Comparison of ENCODE assay signal across 14 mouse cellular contexts in the genomic region with DNA sequence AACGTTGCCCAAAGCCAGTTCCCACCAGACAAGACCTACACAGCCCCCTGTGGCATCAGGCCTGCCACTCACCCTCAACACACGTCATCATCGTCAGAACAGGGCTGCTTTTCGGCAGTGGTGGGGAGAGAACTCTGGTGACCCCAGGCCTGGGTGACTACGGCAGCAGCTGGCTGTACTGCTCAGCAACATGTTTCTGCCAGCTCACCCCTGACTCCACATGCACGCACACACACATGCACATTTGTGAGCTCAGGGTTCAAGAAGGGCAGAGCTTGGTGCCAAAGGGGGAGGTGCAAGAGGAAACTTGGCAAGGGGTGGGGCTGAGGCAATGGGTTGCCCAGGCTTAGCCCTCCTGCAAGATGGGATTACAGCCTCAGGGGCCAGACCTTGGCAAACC. TPM values are rescaled to one million over a fixed set of nuclear protein-coding genes. Genes with fewer than 3 reads are reported as not detected.
A peak's percentile ranks its signal among the peaks of the same experiment; 100 is the strongest.
DNase-seq lines count a peak whose midpoint lies in the region; ATAC-seq and TF ChIP-seq lines count a peak whose summit lies in the region.
"Had no signal": no experiment of that assay in that cellular context is flagged by ENCODE, and none has a peak within 500 bp of the region (broad histone marks: within the 10 kb centered on the region; RNA-seq: fewer than 3 reads in every experiment).

No protein-coding gene starts in this region.

- no peaks in the 10 kb centered on the region for H3K36me3 ChIP-seq in heart, embryonic 16.5 days (ENCODE audit: control insufficient read depth, insufficient read depth)
- no peaks in the 10 kb centered on the region for H3K36me3 ChIP-seq in heart, adult 2 months (ENCODE audit: control insufficient read depth, insufficient read depth, low read length)
- H3K36me3 ChIP-seq in forebrain, embryonic 13.5 days (ENCODE audit: poor library complexity, severe bottlenecking): no peaks in the 10 kb centered on the region
- H3K36me3 ChIP-seq: forebrain, embryonic 15.5 days; G1E; midbrain, embryonic 12.5 days; stomach, embryonic 15.5 days had no signal

- ATAC-seq in heart, embryonic 16.5 days (replicated peaks; ENCODE audit: extremely low read depth, insufficient read depth, low FRiP score): 0 out of 2 replicates have a peak, but pooled peaks have one; percentile 21
- no peak for ATAC-seq in forebrain, embryonic 13.5 days
- ATAC-seq: forebrain, embryonic 15.5 days had no signal

- no peak for DNase-seq in heart, adult 2 months
- peak; percentile 30 for DNase-seq in retina, postnatal 1 day
- DNase-seq in retina, embryonic 14.5 days (ENCODE audit: low spot score): no peak
- peak; percentile 21 for DNase-seq in induced T-regulatory cell, adult 2 months (ENCODE audit: low read depth)
- DNase-seq in thymus, postnatal 25 days: peak; percentile 17
- no peak for DNase-seq in urinary bladder, postnatal 25 days (ENCODE audit: low spot score)
- DNase-seq: heart, postnatal 36 days; layer of hippocampus, postnatal 36 days had no signal

- H3K4me3 ChIP-seq in heart, embryonic 16.5 days (ENCODE audit: low read length): no peak overlapping the region
- no peak overlapping the region for H3K4me3 ChIP-seq in heart, adult 2 months
- H3K4me3 ChIP-seq in forebrain, embryonic 13.5 days: no peak overlapping the region
- H3K4me3 ChIP-seq: forebrain, embryonic 15.5 days; midbrain, embryonic 12.5 days; stomach, embryonic 15.5 days had no signal

- no peaks in the 10 kb centered on the region for H3K79me2 ChIP-seq in heart, adult 2 months (replicated peaks; ENCODE audit: control insufficient read depth, insufficient read depth, low read length)

- H3K27ac ChIP-seq in heart, embryonic 16.5 days (ENCODE audit: low read length): peak overlapping the region; percentile 10; the same call in 1 of the 2 replicates
- no peak overlapping the region for H3K27ac ChIP-seq in heart, adult 2 months
- no peak overlapping the region for H3K27ac ChIP-seq in forebrain, embryonic 13.5 days
- H3K27ac ChIP-seq: forebrain, embryonic 15.5 days; midbrain, embryonic 12.5 days; stomach, embryonic 15.5 days had no signal

- no peak for TF ChIP-seq EP300 in heart, adult 2 months (IDR thresholded peaks at IDR 0.05; ENCODE audit: insufficient read depth, low read depth, low read length)

- 33% methylated on average over 6 of the region's 6 CpGs for WGBS in heart, embryonic 16.5 days
- 46% methylated on average over 6 of the region's 6 CpGs for WGBS in heart, adult 2 months
- 48% methylated on average over 6 of the region's 6 CpGs for WGBS in forebrain, embryonic 13.5 days

- intact Hi-C loops in heart, adult 2 months (cut with DNase I): no loop called here

- peaks cover 7% of the 10 kb centered on the region for H3K4me1 ChIP-seq in heart, embryonic 16.5 days (ENCODE audit: control insufficient read depth, insufficient read depth, low read length)
- no peaks in the 10 kb centered on the region for H3K4me1 ChIP-seq in heart, adult 2 months (ENCODE audit: control insufficient read depth, insufficient read depth, low read length)
- peaks cover 9% of the 10 kb centered on the region for H3K4me1 ChIP-seq in forebrain, embryonic 13.5 days

- no peaks in the 10 kb centered on the region for H3K9me3 ChIP-seq in heart, embryonic 16.5 days (replicated peaks; ENCODE audit: control insufficient read depth, low read length)
- H3K9me3 ChIP-seq in forebrain, embryonic 13.5 days (replicated peaks): no peaks in the 10 kb centered on the region
- H3K9me3 ChIP-seq: forebrain, embryonic 15.5 days; G1E; midbrain, embryonic 12.5 days; stomach, embryonic 15.5 days had no signal

- TF ChIP-seq CTCF in heart, adult 2 months (IDR thresholded peaks at IDR 0.05): no peak

- H3K4me2 ChIP-seq in heart, embryonic 16.5 days (ENCODE audit: low read depth, low read length): no peak overlapping the region
- no peak overlapping the region for H3K4me2 ChIP-seq in forebrain, embryonic 13.5 days
- H3K4me2 ChIP-seq: forebrain, embryonic 15.5 days; midbrain, embryonic 12.5 days; stomach, embryonic 15.5 days had no signal

- no peak overlapping the region for H3K9ac ChIP-seq in heart, embryonic 16.5 days (ENCODE audit: low read length)
- no peak overlapping the region for H3K9ac ChIP-seq in heart, adult 2 months (ENCODE audit: low read depth, low read length)
- H3K9ac ChIP-seq in forebrain, embryonic 13.5 days: no peak overlapping the region
- H3K9ac ChIP-seq: forebrain, embryonic 15.5 days; midbrain, embryonic 12.5 days; stomach, embryonic 15.5 days had no signal

- TF ChIP-seq POLR2A in heart, adult 2 months (IDR thresholded peaks at IDR 0.05; ENCODE audit: insufficient read depth, low read depth, low read length): no peak

- 0 out of 2 replicates have a peak, but pooled peaks cover 1% of the 10 kb centered on the region for H3K27me3 ChIP-seq in heart, embryonic 16.5 days (ENCODE audit: control insufficient read depth, insufficient read depth, low read length)
- H3K27me3 ChIP-seq in heart, adult 2 months (ENCODE audit: control insufficient read depth, insufficient read depth, low read length): no peaks in the 10 kb centered on the region
- H3K27me3 ChIP-seq in forebrain, embryonic 13.5 days: 0 out of 2 replicates have a peak, but pooled peaks cover 6% of the 10 kb centered on the region
- H3K27me3 ChIP-seq: stomach, embryonic 15.5 days had no signal

RNA-seq across cellular contexts. Expression of a gene that starts 32.4 kb away (rescaled TPM):
- polyA plus RNA-seq in heart, embryonic 16.5 days (2015; fragmentation: Nextera tagmentation; extraction: Ambion mirVana): 1.8 and 2.8 TPM in 2 replicates
- total RNA-seq in heart, adult 2 months (2021): 1 to 10 TPM; 2.5 to 2.8 TPM
- polyA plus RNA-seq in heart, adult 2 months (2012; rRNA removed): 4.8 and 6.6 TPM in 2 replicates
- polyA plus RNA-seq in forebrain, embryonic 13.5 days (2015; fragmentation: Nextera tagmentation; extraction: Ambion mirVana): 1.5 and 2.1 TPM in 2 replicates
- polyA plus RNA-seq: G1E had no signal

RNA-seq across cellular contexts. Expression of a gene that starts 55.5 kb away (rescaled TPM):
- polyA plus RNA-seq in heart, embryonic 16.5 days (2015; fragmentation: Nextera tagmentation; extraction: Ambion mirVana): 22.8 and 26.3 TPM in 2 replicates
- total RNA-seq in heart, adult 2 months (2021): 10 to 100 TPM; 23.9 to 26.4 TPM
- polyA plus RNA-seq in heart, adult 2 months (2012; rRNA removed): 17.1 and 28.6 TPM in 2 replicates
- polyA plus RNA-seq in forebrain, embryonic 13.5 days (2015; fragmentation: Nextera tagmentation; extraction: Ambion mirVana): 23.3 and 26.4 TPM in 2 replicates

Comparison
In these comparisons a context has a peak if more than half of its experiments do, and no peak if none do; other contexts are left out.
1. DNase-seq: peak in retina, postnatal 1 day (single experiment), induced T-regulatory cell, adult 2 months (single experiment) and thymus, postnatal 25 days (single experiment); none in heart, adult 2 months (0 of 2), retina, embryonic 14.5 days (single experiment) and urinary bladder, postnatal 25 days (single experiment).